In the genomic region with DNA sequence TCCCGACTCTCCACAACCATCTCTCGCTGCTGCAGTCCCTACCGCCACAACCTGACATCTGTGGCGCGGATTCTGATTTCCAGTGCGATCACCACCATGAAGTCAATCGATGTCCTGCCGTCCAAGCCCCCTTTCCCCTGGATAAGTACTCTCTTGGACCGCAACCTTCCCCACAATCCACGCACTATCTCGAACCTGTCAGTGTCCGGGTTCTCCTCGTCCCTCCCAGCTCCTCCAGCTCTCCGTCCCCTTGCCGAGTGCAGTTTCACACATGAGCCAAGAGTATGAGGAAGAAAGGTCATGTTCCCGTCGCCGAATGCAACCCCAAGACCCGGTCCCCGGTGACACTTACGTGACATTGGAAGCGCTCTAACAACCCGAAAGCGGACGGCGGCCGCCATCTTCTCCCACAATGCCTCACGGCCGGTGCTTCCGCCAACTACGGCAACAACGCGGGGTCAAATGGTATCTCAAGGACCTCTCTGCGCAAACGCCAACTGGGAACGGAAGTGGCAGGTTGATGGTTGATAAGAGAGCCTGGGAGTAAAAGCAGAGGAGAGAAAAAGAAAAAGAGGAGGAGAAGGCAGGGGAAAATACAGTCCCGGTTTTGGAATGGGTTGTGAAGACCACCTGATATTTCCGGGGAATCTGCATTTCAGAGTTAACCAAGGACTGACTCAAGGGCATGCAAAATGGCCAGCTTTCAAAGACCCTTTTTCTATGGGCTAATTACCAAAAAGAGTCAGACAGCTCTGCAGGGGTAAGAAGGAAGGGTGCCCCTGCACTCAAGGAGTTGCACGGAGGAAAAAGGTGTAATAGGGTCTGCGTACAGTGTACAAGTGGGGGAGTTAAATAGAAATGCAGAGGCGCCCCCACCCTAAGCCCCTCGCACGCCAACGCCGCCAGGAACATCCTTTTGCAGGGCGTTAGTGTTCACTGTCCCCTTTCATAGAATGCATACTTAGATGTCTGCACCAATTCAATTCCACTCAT, we compare ENCODE assay signal across 8 mouse cellular contexts. TPM values are rescaled to one million over a fixed set of nuclear protein-coding genes. Genes with fewer than 3 reads are reported as not detected.
DNase-seq lines count a peak whose midpoint lies in the region; ATAC-seq lines count a peak whose summit lies in the region.

A gene (minus strand): TSS at position 425 of the 993 bp plus-strand sequence.

- H3K9ac ChIP-seq in hindbrain, embryonic 11.5 days (ENCODE audit: low read depth, low read length): peak within 1 kb of the TSS; percentile 91

- peak; percentile 91 for DNase-seq in Muller cell, postnatal 12 days (ENCODE audit: inconsistent ontology term)
- DNase-seq in cerebellum, adult 9-11 months: peak; percentile 94
- peak; percentile 88 to 98 for DNase-seq in frontal cortex, adult 2 months (ENCODE audit: extremely low spot score in 1 of 2, low spot score in 1 of 2)
- DNase-seq in hindbrain, embryonic 11.5 days (ENCODE audit: low spot score): peak; percentile 95
- peak; percentile 96 to 98 for DNase-seq in layer of hippocampus, postnatal 10 days (ENCODE audit: low spot score in 2 of 2)
- peak; percentile 97 for DNase-seq in lung, postnatal 10 days
- DNase-seq in ovary, postnatal 36 days (ENCODE audit: low spot score): peak; percentile 91
- peak; percentile 94 for DNase-seq in thymus, postnatal 25 days

- no peaks in the 10 kb centered on the region for H3K36me3 ChIP-seq in hindbrain, embryonic 11.5 days (ENCODE audit: control insufficient read depth, insufficient read depth, low read length)

- peak within 1 kb of the TSS; percentile 89 for H3K4me3 ChIP-seq in hindbrain, embryonic 11.5 days (ENCODE audit: low read depth, low read length)

- ATAC-seq in hindbrain, embryonic 11.5 days (ENCODE audit: low FRiP score): peak; percentile 90

- peaks cover 3% of the 10 kb centered on the region for H3K4me1 ChIP-seq in hindbrain, embryonic 11.5 days (replicated peaks; ENCODE audit: control insufficient read depth, insufficient read depth, low read length)

- 7% methylated on average over 46 of the region's 46 CpGs for WGBS in hindbrain, embryonic 11.5 days

- no peaks in the 10 kb centered on the region for H3K9me3 ChIP-seq in hindbrain, embryonic 11.5 days (ENCODE audit: control insufficient read depth, low read length)

- no peaks in the 10 kb centered on the region for H3K27me3 ChIP-seq in hindbrain, embryonic 11.5 days (ENCODE audit: control insufficient read depth, insufficient read depth, low read length)

- no peak within 1 kb of the TSS for H3K27ac ChIP-seq in hindbrain, embryonic 11.5 days (ENCODE audit: low read depth, low read length)

- H3K4me2 ChIP-seq in hindbrain, embryonic 11.5 days (replicated peaks; ENCODE audit: low read depth, low read length): peak within 1 kb of the TSS; percentile 72

RNA-seq across cellular contexts. Expression of the gene that starts here (rescaled TPM):
- polyA plus RNA-seq in frontal cortex, adult 2 months (2012; rRNA removed): 134 and 138 TPM in 2 replicates
- polyA plus RNA-seq in hindbrain, embryonic 11.5 days (2014; fragmentation: Nextera tagmentation; extraction: Ambion mirVana): 183 and 200 TPM in 2 replicates
- 100 to 1,000 TPM; 141 to 150 TPM for total RNA-seq in layer of hippocampus, postnatal 10 days (2021)
